Mouse (Mus musculus): ENCODE measurements at regions not wholly inside any gene's neighbourhood (a gene's known extent, or its start where the extent isn't known, plus 50 kb on each side); places are given as distances from the start of the nearest gene placed in this dataset.

DNA sequence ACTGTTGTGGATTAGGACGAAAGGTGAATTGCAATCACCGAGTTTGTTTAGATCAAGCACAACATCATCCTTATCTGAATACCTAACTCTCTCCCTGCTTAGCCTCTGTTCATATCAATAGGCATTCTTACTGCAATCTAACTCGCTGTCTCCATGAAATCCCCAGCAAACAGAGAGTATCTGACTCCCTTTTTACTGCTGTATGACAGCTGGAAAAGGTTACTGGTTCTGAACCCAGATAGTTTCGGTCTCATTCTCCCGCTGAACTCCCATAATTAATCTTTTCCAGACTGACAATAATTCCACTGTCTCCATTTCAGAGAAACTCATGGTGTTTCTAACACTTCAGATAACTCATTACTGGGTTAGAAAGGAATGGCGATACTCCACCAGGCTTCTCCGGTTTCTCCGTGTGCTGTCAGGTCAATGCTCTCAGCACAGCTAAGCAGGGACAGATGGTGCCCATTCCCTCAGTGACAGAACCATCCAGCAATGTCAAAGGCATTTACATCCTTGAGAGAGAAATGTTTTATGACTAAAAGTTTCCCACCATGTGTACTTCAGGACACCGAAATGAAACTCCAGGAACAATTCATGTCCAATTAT is 167.5 kb upstream of the Itga4 start:
- DNase-seq, result no peak

DNA sequence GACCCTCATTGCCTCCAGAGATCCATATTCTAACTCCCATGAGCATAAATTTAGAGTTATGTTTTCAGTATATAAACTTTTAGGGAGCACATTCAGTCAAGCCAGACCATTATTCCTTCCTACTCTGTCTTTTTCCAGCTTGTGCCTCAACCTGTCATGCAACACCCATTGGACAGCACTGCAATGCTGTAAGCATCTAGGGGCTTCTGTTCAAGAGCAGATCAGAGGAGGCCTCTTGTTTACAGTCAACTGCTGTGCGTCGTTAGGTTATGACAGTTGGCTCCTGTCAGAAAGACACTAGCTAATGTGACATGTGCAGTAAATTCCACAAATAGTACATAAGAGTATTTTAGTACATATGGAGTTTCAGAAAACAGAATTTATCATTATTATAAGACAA is 165.0 kb upstream of the Itga4 start:
- DNase-seq, result no peak

DNA sequence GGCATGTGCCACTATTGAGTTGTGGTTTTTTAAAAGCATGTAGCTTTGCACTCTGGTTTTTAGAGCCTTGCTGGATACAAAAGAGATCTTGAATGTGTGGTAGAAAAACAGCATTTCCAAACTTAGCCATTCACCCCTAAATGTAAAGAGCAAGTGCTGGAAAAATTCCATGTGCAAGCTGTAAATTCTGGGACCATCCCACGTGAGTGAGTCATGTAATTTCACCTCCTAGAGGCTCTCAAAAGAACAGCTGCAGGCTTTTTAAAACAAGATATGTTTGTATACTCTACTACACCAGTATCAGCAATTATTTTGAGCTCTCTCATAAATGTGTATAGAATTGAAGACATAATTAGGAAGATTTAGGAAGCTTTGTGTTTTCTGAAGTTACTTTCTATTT is 160.9 kb upstream of the Itga4 start:
- peak; percentile 27 for DNase-seq

DNA sequence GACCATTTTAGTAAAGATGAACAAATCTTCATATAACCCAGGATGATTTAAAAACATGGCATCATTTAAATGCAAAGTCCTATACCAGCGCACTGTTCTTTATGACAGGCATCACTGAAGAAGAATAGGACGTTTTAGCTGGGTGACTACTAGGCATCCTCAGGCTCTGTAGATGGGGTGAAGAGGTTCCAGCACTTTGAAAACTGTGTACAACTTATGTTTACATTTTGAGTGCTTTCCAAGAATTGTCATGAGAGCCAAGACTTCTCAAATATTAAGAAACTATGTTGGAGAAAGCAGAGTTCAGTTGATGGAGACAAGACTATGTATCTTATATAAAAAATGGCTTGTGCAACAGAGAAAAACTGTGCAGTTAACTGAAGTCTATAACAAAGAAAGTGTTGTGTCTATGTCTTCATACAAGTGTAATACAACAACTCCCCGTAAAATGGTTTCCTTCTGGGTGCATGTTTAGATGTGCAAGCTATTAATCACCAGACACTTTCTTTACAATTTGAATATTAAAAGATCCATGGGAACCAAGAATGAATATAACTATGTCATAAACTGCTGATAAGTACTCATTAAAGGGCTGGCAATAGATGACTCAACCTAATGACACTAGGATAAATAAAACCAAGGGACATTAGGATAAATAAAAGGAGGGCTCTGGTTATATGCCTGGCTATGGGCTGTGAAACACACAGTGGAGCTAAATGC is 158.5 kb upstream of the Itga4 start:
- no peak for DNase-seq

DNA sequence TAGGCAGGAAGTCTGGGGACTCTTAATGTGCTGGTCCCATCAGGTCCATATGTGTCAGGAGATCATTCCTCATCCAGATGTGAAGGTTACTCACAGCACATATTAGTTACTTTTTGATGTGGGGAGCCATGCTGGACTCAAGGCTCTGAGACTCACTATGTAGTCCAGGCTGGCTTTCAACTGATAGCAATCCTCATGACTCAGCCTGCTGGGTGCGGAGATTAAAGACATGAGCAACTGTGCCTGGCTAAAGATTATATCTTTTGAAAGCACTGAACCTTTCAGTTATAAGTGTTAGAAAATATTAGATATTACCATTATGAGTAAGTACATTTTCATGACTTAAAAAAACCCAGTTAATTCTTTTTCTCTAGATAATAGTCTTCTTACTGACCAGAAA is 155.6 kb upstream of the Itga4 start:
- no peak for DNase-seq

DNA sequence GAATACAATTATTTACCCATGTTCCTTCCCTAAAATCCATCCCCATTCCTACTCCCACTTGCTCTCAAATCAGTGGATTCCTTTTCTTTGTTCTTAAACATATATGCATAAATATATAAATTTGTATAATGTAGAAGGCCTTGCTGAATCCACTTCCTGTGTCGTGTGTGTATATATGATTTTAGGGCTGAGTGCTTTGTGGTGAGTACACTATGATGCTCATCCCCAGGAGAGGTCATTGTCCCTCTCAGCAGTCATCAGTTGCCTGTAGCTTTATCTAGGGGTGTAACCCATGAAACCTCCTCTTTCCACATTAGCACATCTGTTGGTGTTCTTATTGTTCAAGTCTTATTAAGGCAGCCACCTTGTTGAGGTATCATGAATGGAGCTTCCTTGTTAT is 143.6 kb upstream of the Itga4 start:
- no peak for DNase-seq

DNA sequence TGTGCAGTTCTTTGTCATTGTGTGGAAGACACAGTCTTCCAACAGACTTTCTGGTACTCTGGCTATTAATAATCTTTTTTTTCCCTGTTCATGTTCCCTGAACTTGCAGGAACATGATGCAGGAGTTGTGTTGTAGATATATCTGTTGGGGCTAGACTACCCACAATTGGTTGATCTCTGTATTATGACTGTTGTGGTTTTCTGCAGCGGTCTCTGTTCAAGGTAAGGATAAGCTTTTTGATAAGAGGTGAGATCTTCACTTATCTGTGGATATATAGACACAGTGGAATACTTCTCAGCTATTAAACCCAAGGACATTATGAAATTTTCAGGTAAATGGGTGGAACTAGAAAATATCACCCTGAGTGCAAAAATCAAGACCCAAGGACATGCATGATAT is 143.2 kb upstream of the Itga4 start:
- no peak for DNase-seq

DNA sequence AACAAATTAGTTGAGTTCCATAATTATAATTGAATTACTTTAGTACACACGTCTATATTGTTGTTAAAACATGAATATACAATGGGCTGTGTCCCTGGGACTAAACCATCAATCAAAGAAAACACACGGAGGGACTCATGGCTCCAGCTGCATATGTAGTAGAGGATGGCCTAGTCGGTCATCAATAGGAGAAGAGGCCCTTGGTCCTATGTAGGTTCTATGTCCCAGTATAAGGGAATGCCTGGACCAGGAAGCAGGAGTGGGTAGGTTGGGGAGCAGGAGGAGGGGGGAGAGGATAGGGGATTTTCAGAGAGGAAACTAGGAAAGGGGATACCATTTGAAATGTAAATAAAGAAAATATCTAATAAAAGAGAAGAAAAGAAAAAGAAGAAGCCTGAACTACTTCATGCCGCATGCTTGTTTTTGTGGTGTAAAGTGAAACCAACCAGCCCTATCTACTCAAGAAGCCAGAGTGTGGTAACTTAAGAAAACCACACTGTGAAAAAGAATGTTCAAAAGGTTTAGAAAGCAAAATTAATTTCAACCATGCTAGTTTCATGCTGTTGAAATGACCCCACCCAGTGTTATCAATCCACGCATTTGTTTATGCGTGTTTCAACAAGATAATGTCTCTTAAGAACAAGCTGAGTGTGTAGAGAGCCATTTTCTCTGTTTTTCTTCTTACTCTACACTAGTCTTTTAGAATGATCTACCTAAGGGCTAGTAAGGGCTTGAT is 134.4 kb upstream of the Itga4 start:
- no peak for DNase-seq

DNA sequence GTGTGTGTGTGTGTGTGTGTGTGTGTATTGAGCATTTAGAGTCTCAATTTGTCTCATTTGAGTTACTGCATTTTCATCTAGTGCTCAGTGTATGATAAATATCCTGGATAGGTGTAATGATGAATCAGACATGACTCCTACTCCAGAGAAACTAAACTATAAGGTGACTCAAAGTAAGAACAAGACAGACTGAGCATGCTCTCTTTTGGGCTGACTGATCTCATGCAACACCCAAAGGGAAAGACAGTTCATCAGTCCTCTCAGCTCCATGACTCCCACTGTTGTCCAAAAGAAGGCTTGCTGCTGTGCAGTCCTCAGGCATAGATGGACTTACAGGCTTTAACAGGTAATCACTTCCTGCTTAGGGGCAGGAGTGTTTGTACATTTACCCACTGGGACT is 132.7 kb upstream of the Itga4 start:
- DNase-seq, result no peak

DNA sequence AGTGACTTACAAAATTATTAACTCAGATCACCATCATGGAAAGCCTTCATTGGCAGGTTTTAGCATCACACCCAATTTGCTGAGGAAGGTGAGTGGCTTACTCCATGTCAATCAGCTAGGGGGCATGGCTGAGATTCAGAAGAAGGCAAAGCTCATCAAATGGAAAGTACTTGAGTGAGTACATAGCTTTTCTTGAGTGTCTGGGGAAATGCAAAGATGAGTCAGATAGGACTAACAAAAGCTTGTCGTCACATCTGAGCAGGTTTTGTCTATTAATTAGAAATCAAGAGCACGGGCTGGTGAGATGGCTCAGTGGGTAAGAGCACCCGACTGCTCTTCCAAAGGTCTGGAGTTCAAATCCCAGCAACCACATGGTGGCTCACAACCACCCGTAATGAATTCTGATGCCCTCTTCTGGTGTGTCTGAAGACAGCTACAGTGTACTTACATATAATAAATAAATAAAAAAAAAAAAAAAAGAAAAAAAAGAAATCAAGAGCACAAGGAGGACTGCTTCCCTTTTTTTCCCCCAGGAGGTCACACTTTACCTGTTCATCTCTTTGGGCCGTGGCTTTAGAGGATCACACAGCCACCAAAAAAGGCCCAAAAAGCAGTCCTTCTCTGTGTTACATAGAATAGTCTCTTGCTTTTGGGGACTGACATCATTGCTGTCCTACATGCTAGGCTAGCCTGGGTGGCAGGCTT is 130.8 kb upstream of the Itga4 start:
- DNase-seq, result no peak

DNA sequence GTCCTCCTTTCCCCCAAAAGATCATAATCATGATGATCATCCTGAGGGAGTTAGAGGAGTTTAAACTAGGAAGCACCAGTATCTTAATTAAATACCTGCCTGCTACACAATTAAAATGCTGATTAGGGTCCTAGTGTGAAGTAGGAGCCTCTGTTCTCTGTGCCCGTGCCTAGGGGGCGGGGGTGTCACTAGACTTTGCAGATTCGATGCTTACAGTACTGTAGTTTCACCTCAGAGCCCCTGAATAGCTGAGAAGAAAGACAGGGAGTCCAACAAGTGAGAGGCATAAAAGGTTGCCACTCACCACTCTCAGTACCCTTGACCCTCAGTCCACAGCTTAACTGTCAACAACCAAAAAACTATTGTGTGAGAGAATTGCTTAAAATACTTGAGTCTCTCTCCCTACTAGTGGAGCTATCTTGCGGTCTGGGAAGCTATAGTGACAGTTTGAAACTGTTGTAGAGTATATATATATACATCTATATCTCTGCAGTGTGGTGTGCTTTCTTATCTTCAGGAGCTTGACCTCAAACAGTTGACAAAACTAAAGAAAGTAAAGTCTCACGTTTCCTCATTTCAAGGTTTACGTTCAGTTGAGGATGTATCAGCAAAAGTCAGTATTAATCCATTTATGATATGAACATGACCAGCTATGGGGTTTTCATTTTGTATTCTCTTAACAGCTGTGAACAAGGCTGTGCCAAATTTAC is 128.9 kb upstream of the Itga4 start:
- DNase-seq, result no peak

DNA sequence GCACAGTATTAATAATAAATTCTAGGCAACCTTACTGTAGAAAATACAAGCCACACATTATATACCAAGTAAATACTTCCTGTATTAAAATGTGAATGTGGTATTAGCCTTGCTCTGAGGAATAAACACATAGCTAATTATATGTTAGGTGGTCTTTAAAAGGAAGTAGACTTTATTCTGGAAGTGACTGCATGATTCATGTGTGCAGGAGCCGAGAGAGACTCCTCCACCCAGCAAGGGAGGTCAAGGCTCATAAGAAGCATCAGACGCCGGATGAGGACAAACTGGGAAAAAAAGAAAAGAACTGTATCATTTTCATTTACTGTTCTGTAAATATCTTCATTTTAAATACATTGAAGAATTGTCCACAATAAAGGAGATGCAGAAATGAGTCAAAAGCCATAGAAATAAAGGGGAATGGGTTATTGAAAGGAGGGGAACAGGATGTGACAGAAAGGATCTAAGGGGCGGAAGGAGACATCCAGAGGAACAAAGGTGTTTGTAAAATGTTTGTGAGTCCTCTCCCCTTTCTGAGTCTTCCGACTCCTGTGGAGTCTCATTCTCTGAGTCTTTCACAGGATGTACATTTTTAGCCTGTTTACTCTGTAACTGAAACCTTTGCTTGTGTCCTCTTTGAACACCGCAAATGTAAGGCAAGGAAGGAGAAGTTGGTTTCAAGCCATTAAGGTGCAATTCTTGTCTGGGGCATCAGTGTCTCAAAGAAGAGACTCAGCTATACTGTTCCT is 128.1 kb upstream of the Itga4 start:
- no peak for DNase-seq

DNA sequence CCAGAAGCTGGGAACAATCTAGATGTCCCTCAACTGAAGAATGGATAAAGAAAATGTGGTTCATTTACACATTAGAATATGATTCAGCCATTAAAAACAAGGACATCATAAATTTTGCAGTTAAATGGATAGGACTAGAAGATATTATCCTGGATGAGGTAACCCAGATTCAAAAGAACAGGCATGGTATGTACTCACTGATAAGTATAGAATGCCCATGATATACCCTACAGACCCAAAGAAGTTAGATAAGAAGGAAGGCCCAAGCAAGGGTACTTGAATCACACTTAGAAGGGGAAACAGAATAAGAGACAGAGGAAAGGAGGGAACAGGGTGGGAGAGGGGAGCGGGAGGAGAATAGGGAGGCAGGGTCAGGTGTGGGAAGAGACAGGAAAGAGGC is 127.4 kb upstream of the Itga4 start:
- no peak for DNase-seq

DNA sequence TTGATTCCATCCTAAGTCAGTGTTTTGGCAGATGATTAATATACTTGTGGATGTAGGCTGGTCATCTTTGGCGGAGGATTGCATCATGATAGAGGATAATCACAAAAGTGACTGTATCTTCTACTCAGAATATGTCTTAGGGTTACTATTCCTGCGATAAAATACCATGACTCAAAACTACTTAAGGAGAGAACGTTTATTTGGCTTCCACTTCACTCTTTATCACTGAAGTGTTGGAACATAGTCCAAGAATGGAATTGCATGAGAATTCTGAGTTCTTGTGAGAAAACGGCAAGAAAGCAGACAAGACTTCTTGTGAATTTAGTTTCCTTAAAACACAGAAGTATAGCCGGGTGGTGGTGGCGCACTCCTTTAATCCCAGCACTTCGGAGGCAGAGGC is 124.6 kb upstream of the Itga4 start:
- DNase-seq, result no peak

DNA sequence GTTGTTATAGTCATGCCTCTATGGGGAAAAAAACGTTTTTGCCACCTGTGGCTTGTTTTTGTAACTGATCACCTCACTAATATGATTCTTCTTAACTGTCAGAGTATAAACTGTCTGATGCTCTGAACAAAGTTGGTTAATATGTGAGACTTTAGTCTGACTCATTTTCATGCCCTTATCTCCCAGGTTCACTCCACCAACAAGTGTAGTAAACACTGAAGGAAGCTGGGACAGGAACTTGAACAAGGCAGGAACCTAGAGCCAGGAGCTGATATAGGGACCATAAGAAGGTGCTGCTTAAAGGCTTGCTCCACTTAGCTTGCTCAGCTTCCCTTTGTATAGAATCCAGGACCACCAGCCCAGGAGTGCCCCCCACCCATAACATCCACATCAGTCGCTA is 124.0 kb upstream of the Itga4 start:
- no peak for DNase-seq

DNA sequence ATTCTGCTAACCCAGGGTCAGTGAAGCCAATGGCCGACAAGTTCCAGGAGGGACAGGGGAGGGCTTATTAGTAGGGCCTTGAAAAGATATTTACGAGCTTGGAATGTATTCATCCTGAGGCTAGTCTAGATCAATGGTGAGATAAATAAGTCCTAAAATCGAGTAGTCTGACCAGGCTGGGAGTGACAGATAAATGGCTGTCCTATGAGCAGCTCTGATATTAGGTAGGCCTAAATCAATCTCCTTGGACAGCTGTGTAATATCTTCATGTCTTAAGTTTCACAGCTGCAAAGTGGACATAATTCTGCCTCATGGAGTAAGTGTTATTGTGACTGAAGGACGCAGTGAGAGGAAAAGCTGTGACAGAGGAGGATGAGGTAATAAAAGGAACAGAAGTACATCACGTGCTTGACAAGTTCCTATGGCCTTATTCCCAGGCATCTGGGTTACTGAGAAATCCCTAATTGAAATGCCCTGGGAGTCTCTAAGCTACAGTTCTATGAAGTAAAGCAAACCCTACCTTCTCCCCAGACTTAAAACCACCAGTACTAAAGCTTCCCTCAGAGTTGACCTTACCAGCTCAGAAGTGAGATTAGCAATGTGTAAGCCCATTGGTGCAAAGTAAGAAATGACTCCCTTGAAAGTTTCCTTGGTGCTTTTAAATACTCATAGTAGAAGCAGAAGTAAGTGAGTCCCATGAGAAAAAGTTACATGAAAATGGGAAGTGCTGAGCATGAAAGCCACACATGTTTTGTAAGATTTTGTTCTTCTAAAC is 123.3 kb upstream of the Itga4 start:
- no peak for DNase-seq

DNA sequence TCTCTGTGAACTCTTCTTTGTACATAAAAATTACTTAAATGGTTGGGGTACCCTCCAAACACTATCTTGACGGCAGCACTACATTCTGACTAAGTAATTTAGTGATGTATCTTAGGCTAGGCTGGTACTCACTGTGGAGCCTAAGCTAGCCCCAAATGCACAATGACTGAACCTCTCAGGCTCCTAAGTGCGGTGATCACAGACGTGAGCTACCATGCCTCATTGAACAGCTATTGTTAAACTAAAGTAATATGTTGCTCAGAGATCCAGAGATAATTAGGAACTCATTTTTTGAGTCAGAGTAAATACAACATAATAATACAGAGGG is 122.7 kb upstream of the Itga4 start:
- no peak for DNase-seq

DNA sequence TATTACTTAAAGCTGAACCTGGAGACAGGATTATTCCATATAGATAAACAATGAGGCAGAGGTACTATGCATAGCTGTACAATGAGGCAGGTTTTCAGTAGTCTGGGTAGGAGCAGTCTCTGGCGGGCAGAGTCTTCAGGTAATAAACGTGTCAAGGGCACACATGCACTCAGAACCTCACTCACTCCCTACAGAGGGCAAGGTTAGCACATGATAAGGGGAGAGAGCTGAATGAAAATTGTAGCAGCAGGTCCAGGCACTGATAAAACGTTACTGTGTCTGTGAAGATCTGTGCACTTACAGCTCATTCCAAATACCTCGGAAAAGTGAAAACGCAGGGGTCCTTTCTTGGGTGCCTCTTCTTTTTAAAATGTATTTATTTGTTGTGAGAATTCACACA is 120.9 kb upstream of the Itga4 start:
- DNase-seq, result no peak

DNA sequence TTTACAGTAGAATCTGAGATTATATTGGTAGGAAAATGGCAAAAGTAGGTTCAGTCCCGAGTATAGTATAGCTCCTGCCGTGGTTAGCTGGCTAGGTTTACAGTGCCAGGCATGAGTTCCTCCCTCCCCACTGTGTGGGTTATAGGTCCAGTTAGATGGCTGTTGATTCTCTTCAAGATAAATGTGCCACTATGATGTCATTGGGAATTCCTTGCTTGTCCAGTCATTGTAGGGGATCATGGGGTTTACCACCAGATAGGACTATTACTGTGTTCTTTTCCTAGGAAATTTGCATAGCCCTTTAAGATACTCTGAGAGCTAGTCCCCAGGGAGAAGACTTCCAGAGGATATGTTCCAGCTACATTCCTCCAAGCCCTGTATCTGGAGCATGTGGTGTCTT is 119.2 kb upstream of the Itga4 start:
- DNase-seq, result no peak

DNA sequence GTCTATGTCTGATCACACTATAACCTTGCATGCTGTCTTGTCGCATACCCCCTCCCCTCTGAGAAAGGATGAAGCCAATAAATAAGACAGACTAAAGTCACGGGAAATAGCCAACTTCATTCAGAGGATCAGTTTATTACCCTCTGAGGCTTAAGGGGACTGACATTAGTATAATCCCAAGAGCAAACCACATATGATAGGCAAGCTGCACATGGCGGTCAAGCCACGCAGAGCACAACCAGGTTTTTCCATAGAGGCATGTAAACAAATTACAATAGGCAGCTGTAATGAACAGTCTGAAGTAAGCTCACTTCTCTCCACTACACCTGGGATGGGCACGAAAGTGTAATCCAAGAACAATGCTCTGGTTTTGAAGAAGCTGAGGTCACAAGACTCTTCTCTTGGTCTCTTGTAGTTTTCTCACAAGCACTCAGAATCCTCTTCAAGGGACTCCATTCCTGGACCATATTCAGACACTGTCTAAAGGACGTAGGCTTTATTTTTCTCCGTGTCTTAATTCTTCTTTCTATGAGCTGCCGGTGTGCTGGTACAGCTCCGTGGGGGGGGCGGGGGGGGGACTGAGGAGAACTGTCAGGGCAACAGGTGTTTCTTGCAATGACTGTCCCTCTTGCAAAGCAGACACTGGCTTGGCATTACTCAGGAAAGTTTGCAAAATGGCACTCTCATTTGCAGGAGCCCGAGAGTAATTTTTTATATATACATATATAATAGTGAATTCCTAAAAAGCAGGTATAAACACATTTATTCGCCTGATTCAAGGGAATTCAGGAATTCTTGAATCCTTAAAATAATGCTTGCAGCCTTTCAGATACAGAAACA is 118.4 kb upstream of the Itga4 start:
- DNase-seq, result no peak

DNA sequence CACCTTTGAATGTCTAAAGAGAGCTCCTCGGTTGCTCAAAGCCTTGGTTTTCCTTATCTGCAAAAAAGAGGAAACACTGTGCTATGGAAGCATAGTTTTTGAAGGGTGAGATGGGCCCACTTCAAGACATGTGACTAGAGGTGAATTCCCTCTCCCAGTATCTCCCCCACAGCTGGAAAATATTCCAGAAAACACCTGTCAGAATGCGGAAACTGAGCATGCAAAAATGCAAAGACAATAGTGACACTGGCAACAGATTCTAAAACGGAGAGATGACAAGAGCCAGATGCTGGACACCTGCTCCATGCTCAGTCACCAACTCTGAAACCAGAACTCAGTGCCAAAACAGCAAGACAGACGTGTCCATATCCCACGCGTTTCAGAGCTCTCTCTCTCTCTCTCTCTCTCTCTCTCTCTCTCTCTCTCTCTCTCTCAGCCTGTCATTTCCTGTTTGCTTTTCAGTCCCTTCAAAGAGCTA is 117.5 kb upstream of the Itga4 start:
- DNase-seq, result no peak
